Mouse (Mus musculus) ES-E14 (cell line): ENCODE measurements around the gene Ptprn2.

Experiments
- CHD2 ChIP-seq: IDR thresholded peaks from 2 replicates; pipeline ENCODE4 v1.6.1; 2014; ENCODE audit warnings: mild to moderate bottlenecking, low read depth, low read length, inconsistent platforms
- HCFC1 ChIP-seq: IDR thresholded peaks from 2 replicates; pipeline ENCODE4 v1.6.1; 2012; ENCODE audit warnings: low read length, inconsistent platforms, borderline replicate concordance; ENCODE audit not compliant: insufficient read depth
- MAFK ChIP-seq: IDR thresholded peaks from 2 replicates; pipeline ENCODE4 v1.6.1; 2014; ENCODE audit warnings: mild to moderate bottlenecking, low read depth, low read length, inconsistent platforms; ENCODE audit not compliant: insufficient read depth
- ZC3H11A ChIP-seq: IDR thresholded peaks from 2 replicates; pipeline ENCODE4 v1.6.1; 2012; ENCODE audit warnings: low read depth, mild to moderate bottlenecking, inconsistent platforms, low read length, borderline replicate concordance

DNA sequence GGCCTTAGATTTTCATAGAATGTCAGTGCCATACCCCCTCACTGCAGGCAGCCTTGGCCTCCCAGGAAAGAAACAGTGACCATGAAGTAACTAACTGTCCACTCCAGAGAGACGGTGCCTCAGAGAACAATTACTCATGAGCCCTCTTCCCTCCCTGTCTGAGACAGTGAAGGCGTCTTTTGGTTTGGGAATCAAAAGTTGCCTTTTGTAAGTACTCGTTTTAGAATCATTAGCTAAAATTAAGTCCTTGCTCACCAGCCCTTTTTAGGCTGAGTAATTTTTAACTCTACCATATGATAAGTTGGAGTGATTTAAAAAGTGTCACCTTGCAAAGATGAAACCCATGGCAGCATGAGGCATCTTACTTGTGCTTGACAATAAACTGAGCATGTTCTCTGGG, 806.4 kb downstream of the Ptprn2 start:
- TF ChIP-seq CHD2 (no peak), MAFK (no peak), ZC3H11A (no peak), HCFC1 (no peak)
